Mouse (Mus musculus): Measurements from ENCODE around the gene Sesn3. TPM values are rescaled to one million over a fixed set of nuclear protein-coding genes. Genes with fewer than 3 reads are reported as not detected.

The Sesn3 gene
- total RNA-seq, 2 experiments from 2014 or later = 23.3 to 24.6 TPM

DNA sequence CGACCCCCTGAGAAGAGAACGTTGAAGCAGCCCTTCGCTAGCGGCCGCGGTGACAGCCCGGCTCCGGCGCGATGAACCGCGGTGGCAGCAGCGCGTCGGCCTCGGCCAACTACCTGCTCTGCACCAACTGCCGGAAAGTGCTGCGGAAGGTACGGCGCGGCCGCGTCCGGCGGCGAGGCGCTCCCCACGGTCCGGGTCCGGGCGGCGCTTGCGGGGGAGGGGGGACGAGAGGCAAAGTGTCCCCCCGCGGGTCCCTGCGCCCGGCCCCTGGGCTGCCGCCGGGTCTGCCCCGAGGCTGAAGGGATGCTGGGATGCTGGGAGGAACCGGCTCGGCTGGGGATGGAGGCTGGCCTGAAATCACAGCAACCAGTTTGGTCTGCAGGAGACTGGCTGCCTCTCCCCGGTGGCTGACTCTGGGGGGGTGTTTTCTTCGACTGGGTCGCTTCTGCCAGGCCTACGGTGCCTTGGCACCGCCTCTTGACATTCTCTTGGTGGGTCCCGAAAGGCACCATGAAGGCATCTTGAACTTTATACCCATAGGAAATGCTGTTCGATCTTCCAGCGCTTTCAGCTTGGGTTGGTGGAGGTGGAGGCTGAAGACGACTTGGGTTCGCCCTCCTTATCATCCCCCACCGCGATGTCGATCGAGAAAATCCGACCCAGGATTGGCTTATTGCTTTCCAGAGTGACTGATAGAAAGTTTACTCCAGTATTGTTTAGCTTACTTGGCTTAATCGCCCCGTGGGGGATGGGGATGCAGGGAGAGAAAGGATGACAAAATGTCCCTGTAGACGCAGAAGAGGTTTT lies 1.8 kb downstream of the Sesn3 start:
- DNase-seq (ENCODE audit: low spot score) = no peak
- intact Hi-C loops (cut with DNase I) = loop anchor here (5.0 kb wide), 2 partner anchors 104 to 379 kb away; no protein-coding TSS in a partner anchor

GRCm38 (mm10) chr9:14277365-14277991 lies 2.6 kb downstream of the Sesn3 start:
- intact Hi-C loops (cut with DNase I) = loop anchor here (5.0 kb wide), 2 partner anchors 105 to 380 kb away; no protein-coding TSS in a partner anchor
- no peak for DNase-seq (ENCODE audit: low spot score)

DNA sequence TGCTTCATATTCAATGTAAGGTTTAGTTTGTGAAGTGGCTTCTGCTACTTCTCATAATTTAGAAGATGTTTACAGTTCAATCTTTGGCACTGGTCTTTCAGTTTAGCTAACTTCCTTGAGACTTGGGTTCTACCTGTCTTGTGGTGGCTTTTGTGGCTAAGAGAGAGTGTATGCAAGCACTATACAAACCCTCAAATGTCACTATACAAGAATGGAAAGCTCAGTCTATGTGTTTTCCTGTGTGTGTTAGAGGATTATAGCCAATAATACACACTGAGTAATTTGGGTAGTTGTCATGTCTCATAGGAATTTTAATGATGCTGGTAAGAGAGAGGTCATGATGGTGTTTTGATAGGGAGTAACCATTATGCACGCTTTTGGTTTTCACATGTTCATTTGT lies 5.8 kb downstream of the Sesn3 start:
- intact Hi-C loops (cut with DNase I) = no loop called here
- no peak for DNase-seq (ENCODE audit: low spot score)

- intact Hi-C loops (cut with DNase I) = no loop called here
- no peak for DNase-seq (ENCODE audit: low spot score)
These were observed 10.2 kb downstream of the Sesn3 start for GRCm38 (mm10) chr9:14285036-14285435.

DNA sequence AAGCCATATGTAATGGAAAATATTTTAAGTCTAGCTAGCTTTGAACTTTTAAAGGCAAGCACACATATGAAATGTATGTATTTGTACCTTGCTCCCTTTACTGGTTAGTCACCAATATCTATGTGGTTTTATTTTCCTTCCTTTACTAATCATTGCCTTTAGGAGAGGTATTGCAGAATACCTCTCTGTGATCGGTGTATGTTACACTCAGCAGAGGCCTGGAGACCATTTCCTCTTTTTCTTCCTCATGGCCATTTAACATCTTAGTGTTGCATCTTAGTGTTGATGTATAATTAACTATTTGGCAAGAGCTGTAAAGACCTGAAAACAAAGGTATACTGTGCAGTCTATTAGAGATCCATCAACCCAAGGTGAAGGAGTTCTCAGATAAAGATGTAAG lies 12.4 kb downstream of the Sesn3 start:
- intact Hi-C loops (cut with DNase I) = no loop called here
- no peak for DNase-seq (ENCODE audit: low spot score)

DNA sequence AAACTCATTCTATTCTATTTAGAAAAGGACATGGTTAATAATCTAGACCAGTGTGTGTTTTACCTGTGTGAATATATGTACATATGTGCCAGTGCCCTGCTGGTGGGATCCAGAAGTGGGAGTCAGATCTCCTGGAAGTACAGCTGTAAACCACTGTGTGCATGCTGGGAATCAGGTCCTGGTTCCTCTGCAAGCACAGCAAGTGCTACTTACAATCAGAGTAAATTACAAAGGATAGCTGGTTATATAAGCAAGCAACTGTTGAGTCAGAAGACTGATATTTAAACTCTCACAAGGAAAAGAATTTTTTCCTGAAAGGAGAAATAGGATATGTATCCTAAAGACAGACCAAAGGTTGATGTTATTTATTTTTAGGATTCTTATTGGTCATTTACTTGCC lies 13.6 kb downstream of the Sesn3 start:
- no peak for DNase-seq (ENCODE audit: low spot score)
- intact Hi-C loops (cut with DNase I) = no loop called here

DNA sequence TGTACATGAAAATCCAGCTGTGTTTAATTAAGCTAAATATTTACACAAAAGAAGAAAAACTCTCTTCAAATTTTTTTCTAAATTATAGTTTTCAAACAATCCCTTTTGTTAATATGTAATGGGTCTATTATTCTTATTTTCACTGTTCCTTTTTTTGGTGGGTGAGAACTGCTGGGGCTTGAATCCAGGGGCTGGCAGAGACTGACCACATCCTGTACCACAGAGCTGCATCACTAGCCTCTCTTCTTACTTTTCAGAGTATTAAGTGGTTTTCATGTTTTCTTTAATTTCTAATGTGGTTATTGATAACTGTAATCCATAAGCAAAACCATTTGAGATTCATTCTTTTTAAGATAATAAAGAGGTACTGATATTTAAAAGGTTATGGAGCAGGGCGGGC lies 19.0 kb downstream of the Sesn3 start:
- DNase-seq (ENCODE audit: low spot score) = no peak
- intact Hi-C loops (cut with DNase I) = no loop called here

DNA sequence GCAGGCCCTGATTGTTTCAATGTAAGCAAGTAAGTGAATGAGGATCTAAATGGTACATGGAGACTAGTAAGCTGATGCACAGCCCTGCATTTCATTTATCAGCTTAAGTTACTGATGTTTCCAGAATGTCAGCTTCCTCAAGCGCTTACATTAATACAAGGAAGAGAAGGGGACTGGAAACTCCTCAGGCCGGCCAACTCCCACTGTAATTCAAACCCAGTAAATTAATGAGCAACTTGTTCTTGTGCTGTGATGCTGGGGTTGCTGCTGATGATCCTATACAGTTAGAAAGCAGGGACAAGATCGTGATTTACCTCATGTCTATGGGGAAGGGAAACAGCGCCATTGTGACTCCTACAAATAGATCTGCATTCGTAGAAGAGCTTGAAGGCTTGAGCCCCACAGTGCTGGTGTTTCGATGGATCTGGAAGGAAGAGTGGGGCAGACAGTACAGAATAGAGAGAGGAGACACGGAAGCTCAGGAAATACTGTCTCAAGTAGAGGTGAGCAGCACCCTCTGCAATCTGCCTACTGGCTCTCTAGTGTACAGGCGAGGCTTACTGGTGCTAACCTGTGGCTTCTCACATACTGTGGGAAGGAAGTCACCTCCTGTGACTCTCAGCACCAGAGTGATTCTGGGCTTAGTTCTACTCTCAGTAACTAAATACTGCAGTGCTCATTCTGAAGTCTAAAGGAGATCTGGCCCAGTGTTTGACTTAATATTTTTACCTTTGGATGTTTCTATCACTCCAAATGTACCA lies 21.0 kb downstream of the Sesn3 start:
- no peak for DNase-seq (ENCODE audit: low spot score)
- intact Hi-C loops (cut with DNase I) = no loop called here

DNA sequence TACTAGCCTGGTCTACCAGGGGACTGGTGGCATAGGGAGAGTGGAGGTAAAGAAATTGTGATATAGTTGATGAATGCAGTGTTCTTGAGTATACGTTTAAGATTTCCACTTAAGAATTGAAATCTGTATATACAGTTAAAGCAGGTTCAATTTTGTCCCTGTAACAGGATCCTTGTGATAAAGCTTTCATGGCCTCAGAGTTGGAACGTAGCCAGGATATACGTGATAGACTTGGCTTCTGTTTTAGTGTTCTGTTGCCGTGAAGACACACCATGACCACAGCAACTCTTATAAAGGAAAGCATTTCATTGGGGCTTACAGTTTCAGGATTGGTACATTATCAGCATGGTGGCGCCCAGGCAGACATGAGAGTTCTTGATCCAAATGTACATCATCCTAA lies 22.3 kb downstream of the Sesn3 start:
- no peak for DNase-seq (ENCODE audit: low spot score)
- intact Hi-C loops (cut with DNase I) = no loop called here

- DNase-seq (ENCODE audit: low spot score) = no peak
- intact Hi-C loops (cut with DNase I) = no loop called here
These were observed 25.0 kb downstream of the Sesn3 start for GRCm38 (mm10) chr9:14299819-14300218.

- intact Hi-C loops (cut with DNase I) = no loop called here
- DNase-seq (ENCODE audit: low spot score) = no peak
These were observed 25.9 kb downstream of the Sesn3 start for GRCm38 (mm10) chr9:14300795-14301194.

DNA sequence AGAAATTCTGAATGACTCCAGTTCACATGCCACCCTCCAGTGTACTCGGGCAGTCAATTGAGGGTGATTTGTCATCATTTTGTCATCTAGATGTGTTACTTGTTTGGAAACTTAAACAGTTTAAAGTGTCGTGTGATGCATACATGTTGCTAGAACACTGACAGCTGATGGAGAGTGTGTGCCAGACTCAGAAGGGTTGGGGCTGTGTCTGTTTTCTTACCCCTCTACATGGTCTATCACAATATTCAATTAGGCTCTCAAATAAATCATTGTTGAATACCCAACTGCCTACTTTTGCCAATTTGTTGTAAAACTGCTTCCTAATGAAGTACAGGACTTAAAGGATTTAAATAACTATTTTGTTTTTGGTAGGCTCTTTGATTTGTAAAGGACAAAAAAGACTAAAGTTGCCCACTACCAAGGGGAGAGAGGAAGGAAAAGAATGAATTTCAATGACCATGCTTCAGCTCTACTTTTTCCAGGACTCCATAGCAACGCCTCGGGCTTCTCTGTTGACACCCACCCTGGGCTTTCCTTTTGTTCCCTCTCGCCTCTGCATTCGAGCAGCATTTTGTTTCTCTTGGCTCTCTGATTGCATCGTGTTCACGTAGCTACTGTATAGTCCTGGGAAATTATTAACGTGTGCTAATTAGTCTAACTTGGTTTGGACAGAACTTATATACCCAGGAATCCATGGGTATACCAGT lies 29.5 kb downstream of the Sesn3 start:
- no peak for DNase-seq (ENCODE audit: low spot score)
- intact Hi-C loops (cut with DNase I) = no loop called here

GRCm38 (mm10) chr9:14307341-14307740 lies 32.5 kb downstream of the Sesn3 start:
- intact Hi-C loops (cut with DNase I) = no loop called here
- no peak for DNase-seq (ENCODE audit: low spot score)

GRCm38 (mm10) chr9:14313968-14314367 lies 39.1 kb downstream of the Sesn3 start:
- no peak for DNase-seq (ENCODE audit: low spot score)
- intact Hi-C loops (cut with DNase I) = no loop called here

DNA sequence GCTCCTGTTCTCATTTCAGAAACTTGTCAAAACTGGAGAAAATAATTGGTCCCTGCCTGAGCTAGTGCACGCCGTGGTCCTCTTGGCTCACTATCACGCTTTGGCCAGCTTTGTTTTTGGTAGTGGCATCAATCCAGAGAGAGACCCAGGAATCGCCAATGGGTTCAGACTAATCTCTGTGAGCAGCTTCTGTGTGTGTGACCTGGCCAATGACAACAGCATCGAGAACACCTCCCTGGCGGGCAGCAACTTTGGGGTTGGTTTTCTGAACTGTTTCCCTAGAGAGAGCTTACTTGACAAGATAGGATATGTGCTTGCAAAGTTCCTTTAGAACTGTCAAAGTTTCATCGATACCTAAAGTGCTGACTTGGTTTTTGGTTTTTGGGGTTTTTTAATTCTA lies 39.6 kb downstream of the Sesn3 start:
- intact Hi-C loops (cut with DNase I) = no loop called here
- no peak for DNase-seq (ENCODE audit: low spot score)

DNA sequence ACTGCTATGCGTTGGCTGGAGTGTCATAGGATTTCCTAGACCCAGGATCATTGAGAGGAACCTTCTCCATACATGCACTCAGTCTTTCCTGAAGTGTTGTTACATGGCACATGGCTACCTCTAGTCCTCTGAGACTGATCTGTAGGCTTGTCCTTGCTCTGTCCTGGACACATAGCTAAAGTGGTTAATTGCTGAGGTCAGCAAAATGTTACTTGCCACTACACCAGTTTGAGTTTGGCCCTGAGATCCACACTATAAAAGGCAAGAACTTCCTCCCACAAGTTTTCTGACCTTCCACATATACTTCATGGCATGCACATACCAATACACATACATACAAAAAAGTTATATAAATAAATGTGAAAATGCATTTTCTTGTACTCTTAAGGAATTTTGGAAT lies 41.8 kb downstream of the Sesn3 start:
- intact Hi-C loops (cut with DNase I) = no loop called here
- no peak for DNase-seq (ENCODE audit: low spot score)

GRCm38 (mm10) chr9:14335829-14336228 lies 61.0 kb downstream of the Sesn3 start:
- no peak for DNase-seq (ENCODE audit: low spot score)
- intact Hi-C loops (cut with DNase I) = no loop called here

GRCm38 (mm10) chr9:14336901-14337300 lies 62.0 kb downstream of the Sesn3 start:
- intact Hi-C loops (cut with DNase I) = no loop called here
- DNase-seq (ENCODE audit: low spot score) = no peak

- no peak for DNase-seq (ENCODE audit: low spot score)
- intact Hi-C loops (cut with DNase I) = no loop called here
These were observed 63.8 kb downstream of the Sesn3 start for GRCm38 (mm10) chr9:14338701-14339100.

DNA sequence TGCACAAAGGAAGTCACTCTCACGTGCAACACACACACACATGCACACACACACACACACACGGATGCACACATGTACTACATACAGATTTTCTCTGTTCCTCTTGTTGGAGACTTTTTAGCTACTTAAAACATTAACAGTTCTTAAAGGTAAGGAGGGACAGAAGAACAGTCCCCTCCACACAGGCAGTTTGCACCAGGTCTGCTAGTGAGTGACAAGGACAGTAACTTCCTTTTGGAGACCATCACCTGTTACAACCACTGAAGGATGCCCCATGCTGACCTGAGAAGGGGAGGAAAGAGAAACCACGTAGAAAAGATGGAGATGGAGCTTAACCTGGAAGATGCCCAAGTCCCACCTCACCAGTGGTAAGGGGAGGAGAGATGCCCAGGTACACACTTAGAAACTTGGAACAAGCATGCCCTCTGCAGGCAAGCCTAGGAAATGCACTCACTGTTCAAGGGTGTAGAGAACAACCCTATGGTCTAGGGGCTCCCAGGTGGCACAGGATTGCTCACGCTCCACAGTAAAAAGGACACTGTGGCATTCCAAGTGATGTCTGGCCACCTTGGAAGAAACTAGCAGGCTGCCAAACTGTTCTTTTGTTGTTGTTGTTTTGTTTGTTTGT lies 67.3 kb downstream of the Sesn3 start:
- no peak for DNase-seq (ENCODE audit: low spot score)
- intact Hi-C loops (cut with DNase I) = loop anchor here (1.0 to 5.0 kb wide), 3 partner anchors 453 to 1110 kb away; no protein-coding TSS in a partner anchor
